Comparison of ENCODE assay signal across 8 mouse cellular contexts in genomic region chr1:46625914-46626313, GRCm38 (mm10).
DNase-seq lines count a peak whose midpoint lies in the region.
"Not testable (repeated sequence)": the region's sequence is repeated elsewhere in the genome, so short reads cannot be mapped to it uniquely, and the experiment has no call there.

No protein-coding gene starts in this region.

- intact Hi-C loops in left cerebral cortex, postnatal 14 days (cut with DNase I) = not testable (repeated sequence)

- peak; percentile 37 for DNase-seq in brain, adult 2 months (ENCODE audit: low read depth, low spot score)
- peak; percentile 4 to 34 for DNase-seq in frontal cortex, adult 2 months (ENCODE audit: extremely low spot score in 1 of 2, low spot score in 1 of 2)
- DNase-seq in layer of hippocampus, adult 9-11 months = peak; percentile 9
- DNase-seq in left cerebral cortex, adult 18-20 months (ENCODE audit: low spot score in 2 of 2) = peak; percentile 13 to 25
- DNase-seq in left cerebral cortex, adult 8-10 months (ENCODE audit: low spot score in 2 of 2) = peak; percentile 3 to 36
- peak; percentile 7 to 10 for DNase-seq in left cerebral cortex, postnatal 14 days (ENCODE audit: low spot score in 2 of 2)
- peak; percentile 33 for DNase-seq in right cerebral cortex, adult 18-20 months
- peak; percentile 22 for DNase-seq in right cerebral cortex, postnatal 25 days

Comparison
In these comparisons a context has a peak if more than half of its experiments do, and no peak if none do; other contexts are left out.
1. Peak in every context shown above with its lines: DNase-seq.